Mouse (Mus musculus) hematopoietic stem cell, adult 5-6 weeks (primary cell): ENCODE results near the gene Ngdn. TPM values are rescaled to one million over a fixed set of nuclear protein-coding genes. Genes with fewer than 3 reads are reported as not detected.

Experiments used
- ATAC-seq, 2 experiments: fragments of 125-278 bp in 1 of 2; replicated peaks in 1 of 2; 2 replicates each; pipeline ENCODE4 v1.8.0; 2016 to 2017; ENCODE audit warnings: inconsistent platforms in 2 of 2, mild to moderate bottlenecking in 2 of 2, moderate number of reproducible peaks in 2 of 2, low read depth in 1 of 2, moderate TSS enrichment in 1 of 2; ENCODE audit not compliant: low FRiP score in 2 of 2, poor library complexity in 2 of 2, severe bottlenecking in 2 of 2, insufficient read depth in 1 of 2, low TSS enrichment in 1 of 2
- total RNA-seq: library from RNA; stranded (forward); fragments of 172-1452, 232-1000 nt; gene quantifications from 2 replicates; pipeline ENCODE4 v1.2.3, GENCODE M21; 2017

Gene Ngdn
- total RNA-seq, 1 experiment from 2014 or later: 66.5 TPM

DNA sequence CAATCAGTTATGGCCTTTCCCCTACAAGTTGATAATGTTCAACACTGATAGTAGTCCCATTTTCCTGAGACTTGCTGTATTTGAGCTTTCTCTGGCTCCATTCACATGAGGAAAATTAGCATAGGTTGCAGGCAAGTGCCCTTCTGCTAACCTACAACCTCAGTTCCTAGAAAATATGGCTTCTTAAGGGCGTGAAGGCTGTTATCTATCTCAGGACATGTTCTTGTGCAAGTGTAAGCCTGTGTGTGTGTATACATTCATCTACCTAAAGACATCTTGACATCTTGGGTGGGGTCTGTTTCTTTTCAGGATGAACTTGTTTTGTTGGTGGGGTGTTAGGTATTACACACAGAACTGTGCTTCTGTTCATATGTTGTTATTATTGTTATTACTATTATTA lies 43.8 kb downstream of the Ngdn start:
- ATAC-seq: no peak

DNA sequence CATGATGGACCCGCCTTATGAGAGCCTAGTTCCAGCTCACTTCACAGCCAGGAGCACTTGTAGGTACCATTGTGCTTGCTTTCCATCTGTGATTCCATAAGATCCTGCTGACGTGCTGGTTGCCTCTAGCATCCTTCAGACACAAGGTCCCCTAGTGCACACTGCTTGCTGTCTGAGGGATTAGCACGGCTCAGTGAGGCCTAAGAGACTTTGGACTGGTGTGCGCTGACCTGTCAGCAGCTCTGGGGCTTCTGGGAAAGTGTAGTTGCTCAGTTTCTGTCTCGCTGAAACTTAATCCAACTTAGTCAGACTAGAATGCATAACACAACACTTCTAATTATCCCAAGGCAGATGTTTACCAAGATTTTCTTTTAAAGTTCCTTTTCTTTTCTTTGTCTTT lies 44.7 kb downstream of the Ngdn start:
- no peak for ATAC-seq

DNA sequence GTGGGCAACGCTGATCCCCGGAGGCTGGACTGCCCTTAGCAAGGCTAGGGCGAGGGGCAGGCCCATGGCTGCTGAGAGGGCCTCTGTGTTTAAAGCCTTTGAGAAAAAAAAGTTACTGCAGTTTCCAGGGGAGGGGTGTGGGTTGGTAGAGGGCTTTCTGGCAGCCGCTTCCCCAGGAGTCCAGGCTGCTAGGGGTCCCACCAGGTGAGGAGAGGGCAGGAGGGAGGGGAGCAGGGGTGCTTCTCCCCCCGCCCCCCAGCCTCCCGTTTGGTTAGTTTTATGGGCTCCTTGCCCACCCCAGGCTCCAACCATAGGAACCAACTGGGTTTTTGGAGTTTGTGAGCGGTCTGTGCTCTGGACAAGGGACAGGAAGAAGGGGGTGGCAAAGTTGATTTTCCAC lies 46.6 kb downstream of the Ngdn start:
- ATAC-seq: no peak

DNA sequence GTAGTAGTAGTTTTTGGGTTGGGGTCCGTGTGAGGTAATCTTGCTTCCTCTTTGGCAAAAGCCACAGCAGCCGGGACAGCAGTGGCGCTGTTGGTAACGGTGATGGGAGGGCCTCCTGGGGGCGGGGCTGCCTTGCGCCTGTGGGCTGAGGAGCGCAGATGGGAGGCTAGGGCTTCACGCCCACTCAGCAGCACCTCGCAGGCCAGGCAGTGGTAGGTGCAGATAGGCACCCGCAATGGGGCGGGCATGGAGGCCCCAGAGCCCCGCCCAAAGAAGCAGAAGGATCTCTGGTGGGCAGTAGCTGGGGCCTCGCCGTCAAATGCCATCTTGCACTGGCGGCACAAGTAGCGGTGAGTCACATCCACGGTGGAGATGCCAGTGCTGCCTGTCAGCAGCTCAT lies 47.4 kb downstream of the Ngdn start:
- ATAC-seq: peak; percentile 74 to 90

DNA sequence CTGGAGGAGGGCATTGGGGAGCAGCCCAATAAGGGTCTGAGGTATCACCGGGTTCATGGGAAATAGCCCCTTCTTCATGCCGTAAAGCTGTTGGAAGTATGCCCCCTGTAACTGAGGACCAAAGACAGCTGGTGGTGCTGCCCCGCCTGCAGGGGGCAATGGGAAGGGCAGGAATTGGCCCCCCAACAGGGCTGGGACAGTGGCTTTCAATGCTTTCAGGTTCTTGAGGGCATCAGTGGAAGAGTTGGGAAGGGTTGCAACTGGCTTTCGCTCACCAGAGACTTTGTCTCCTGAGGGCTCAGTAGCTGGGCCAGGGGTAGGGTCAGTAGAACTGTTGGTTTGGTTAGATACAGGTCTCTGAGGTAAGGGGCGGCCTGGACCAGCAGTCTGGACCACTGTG lies 47.9 kb downstream of the Ngdn start:
- 0 out of 4 replicates have a peak, but pooled peaks of 1 of the 2 experiments have one; percentile 2 for ATAC-seq

DNA sequence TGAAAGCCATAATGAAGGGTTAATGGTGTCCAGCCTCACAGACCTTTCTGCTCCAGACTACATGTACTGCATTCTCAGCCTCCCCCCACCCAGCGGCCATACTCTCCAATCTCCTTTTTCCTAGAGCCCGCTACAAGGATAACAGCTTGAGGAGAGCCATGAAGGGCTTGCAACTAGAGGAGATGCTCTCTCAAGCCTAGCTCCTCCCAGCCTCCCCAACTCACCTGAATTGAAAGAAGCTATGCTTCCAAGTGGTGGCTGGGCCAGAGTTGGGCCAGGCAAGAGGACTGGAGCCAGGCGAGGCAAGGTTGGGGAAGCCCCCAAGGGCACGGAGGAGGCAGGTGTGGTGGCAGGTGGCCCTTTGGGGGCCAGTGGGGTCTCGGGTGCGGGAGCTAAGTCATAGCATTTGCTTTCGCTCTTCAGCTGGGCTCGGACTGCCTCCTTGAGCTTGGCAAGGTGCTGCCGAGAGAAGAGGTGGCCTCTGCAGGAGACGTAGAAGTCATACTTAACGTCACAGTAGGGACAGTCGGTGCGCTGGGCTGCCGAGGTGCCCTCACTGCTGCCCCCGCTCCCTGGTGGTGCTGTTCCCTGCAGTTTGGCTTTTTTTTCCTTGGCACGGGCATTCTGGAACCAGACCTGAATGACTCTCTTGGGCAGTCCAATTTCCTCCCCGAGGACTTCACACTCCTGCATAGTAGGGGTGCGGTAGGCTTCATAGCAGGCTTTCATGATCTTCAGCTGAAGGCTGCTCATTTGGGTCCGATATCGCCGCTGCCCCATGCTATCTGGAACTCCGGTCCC lies 48.5 kb downstream of the Ngdn start:
- no peak for ATAC-seq

DNA sequence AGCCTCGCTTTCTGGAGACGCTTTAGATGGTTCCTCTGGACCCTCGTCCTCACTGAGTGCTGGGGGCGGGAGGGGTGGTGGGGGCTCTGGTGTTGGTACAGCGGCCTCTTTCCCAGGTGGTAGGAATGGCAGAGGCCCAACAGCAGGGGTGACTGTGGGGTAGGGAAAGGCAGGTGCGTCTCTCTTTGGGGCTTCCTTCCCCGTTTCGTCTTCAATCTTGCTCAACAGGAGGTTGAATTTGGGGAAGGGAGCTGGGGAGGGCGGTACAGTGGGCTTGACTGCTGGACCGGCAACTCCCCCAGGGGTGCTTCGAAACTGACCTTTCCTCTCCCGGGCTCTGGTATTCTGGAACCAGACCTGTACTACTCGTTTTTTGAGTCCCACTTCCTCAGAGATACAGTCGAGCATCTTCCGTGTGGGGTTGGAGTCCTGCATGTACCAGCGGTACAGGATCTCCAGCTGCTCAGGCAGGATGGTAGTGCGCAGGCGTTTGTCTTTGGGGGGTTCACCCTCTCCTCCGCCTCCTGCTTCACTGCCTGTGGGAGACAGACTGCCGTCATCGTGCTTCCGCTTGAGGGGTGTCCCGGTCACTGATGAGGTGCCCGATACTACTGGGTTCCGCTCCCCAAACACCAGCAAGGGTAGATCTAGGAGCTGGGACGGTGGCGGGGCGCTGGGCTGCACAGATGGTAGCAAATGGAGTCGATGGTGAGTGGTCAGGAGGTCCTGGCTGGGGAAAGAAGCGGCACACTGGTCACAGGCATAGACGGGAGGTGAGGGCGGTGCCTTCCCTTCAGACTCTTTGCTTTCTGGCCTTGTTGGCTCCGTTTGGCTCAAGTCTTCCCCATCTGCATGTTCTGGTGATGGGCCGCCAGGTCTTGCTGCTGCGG lies 49.5 kb downstream of the Ngdn start:
- ATAC-seq: no peak

DNA sequence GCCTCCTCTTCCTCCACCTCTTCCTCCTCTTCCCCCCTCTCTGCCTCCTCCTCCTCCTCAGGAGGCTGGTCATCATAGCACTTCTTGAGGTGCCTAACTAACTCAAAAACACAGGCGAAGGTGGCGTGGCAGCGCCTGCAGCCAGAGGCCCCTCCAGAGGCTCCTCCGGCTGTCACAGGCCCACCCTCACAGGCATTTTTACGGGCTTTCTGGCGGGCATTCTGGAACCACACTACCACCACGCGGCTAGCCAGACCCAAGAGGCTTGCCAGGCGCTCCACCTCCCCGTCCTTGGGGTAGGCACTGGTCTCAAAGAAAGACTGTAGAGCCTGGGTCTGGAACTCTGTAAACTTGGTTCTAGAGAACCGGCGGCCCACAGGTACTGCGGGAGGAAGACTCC lies 50.1 kb downstream of the Ngdn start:
- ATAC-seq: no peak

DNA sequence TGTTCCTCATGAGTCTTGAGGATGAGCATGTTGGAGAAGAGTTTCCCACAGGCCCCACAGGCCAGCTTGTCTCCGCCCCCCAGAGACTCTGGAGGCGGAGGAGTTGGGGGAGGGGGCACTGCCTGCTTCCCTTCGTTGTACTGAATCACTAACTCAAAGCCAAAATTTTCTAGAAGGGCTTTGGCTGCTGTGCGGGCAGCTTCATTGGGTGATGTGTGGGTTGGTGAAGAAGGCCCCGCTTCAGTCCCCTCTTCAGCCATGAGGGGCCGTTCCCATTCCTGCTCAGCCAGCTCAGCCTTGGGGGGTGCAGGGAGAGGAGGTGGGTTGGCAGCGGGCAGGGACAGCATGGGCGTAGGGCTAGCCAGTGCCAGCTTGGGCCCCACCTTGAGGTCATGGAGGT lies 50.8 kb downstream of the Ngdn start:
- no peak for ATAC-seq

DNA sequence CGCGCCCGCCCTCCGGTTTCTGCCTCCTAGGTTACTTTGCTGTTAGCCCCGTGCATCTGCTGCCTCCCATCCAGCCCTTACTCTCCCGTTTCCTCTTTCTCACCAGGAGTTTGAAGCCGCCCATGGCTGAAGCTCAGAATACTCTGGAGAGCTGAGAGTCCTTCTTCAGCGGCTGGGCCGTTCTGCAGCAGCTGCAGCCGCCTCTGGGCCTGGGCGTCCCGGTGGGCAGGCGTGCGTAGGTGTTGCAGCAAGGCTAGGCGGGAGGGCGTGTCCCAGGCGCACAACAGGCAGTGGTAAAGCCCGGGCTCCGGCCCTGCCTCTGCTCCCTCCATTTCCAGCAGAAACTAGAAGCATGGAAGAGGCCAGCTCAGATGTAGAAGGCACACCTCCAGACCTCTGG lies 56.5 kb downstream of the Ngdn start:
- no peak for ATAC-seq

Other genes starting within 250 kb of the Ngdn start
- 2.3 and 3.2 TPM in 2 replicates for gene Slc7a8, start 233.5 kb upstream of the Ngdn start, total RNA-seq
- not detected in 2 replicates for gene Rnf212b, start 201.3 kb upstream of the Ngdn start, total RNA-seq
- gene Homez, start 144.5 kb upstream of the Ngdn start, total RNA-seq: 11.3 and 19.1 TPM in 2 replicates
- gene Ppp1r3e, start 137.9 kb upstream of the Ngdn start, total RNA-seq: 2.6 and 3.6 TPM in 2 replicates
- 6.1 and 13.1 TPM in 2 replicates for gene Bcl2l2, start 132.1 kb upstream of the Ngdn start, total RNA-seq
- not detected in 2 replicates for gene Gm20521, start 132.0 kb upstream of the Ngdn start, total RNA-seq
- 268 and 313 TPM in 2 replicates for gene Pabpn1, start 123.0 kb upstream of the Ngdn start, total RNA-seq
- gene Slc22a17, start 102.3 kb upstream of the Ngdn start, total RNA-seq: 0.94 and 4.6 TPM in 2 replicates
- gene Efs, start 89.3 kb upstream of the Ngdn start, total RNA-seq: not detected in 2 replicates
- gene Il25, start 82.8 kb upstream of the Ngdn start, total RNA-seq: not detected in 2 replicates
- not detected in 2 replicates for gene Cmtm5, start 79.2 kb upstream of the Ngdn start, total RNA-seq
- gene Myh6, start 48.5 kb upstream of the Ngdn start, total RNA-seq: not detected in 2 replicates
- gene Gm17428, start 38.5 kb upstream of the Ngdn start, total RNA-seq: not detected in 2 replicates
- not detected in 2 replicates for gene Myh7, start 20.8 kb upstream of the Ngdn start, total RNA-seq
- 3.1 and 3.8 TPM in 2 replicates for gene Zfhx2, start 76.9 kb downstream of the Ngdn start, total RNA-seq
- 9.0 and 17.9 TPM in 2 replicates for gene Thtpa, start 79.3 kb downstream of the Ngdn start, total RNA-seq
- gene Ap1g2, start 91.1 kb downstream of the Ngdn start, total RNA-seq: 17.2 and 23.9 TPM in 2 replicates
- not detected in 2 replicates for gene Jph4, start 101.5 kb downstream of the Ngdn start, total RNA-seq
- gene Dhrs2, start 206.6 kb downstream of the Ngdn start, total RNA-seq: 1.1 TPM in 1 of 2 replicates, not detected in the other